Mouse (Mus musculus): ENCODE results near the gene Dapk1.

DNA sequence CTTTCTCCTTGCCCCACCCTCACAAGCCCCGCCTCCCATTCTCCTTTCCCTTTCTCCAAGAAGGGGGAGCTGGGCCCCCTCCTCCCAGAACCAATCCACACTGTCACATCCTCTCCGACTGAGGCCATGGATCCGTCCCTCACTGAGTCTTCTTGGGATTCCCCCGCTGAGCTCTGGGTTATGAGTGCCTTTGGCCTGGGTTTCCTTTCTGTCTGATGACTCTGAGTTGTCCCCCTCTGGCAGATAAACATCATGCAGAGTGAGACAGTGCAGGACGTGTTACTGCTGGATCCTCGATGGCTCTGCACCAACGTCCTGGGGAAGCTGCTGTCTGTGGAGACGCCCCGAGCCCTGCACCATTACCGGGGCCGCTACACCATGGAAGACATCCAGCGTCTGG, 158.6 kb downstream of the Dapk1 start:
- no peak for TF ChIP-seq POLR2A (IDR thresholded peaks at IDR 0.05; ENCODE audit: insufficient read depth, low read depth, low read length)
- no peak for TF ChIP-seq EP300 (IDR thresholded peaks at IDR 0.05; ENCODE audit: insufficient read depth, low read depth, low read length)

Measured in heart, adult 2 months (tissue).